In the genomic region with DNA sequence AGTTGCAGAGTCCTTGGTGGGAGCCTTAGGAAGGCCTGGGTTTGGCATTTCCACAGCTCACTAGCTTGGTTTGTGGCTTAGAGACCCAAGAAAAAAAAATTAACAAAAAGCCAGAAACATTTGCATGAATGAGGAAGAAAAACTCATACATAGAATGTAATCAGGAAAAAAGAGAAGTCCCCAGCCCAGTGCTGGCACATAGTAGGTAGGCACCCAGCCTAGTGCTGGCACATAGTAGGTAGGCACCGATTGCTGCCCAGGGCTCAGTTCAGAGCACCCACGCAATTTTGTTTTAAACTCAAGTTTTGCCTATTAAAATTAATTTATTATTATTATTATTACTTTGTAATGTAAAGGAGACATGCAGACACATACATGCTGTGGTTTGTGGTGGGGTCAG, we compare ENCODE assay signal across 26 mouse cellular contexts. TPM values are rescaled to one million over a fixed set of nuclear protein-coding genes. Genes with fewer than 3 reads are reported as not detected.
"Had no signal": no experiment of that assay in that cellular context is flagged by ENCODE, and none has a peak within 500 bp of the region (broad histone marks: within the 10 kb centered on the region; RNA-seq: fewer than 3 reads in every experiment).

No protein-coding gene starts in this region.

- H3K4me3 ChIP-seq: embryonic facial prominence, embryonic 12.5 days; embryonic facial prominence, embryonic 13.5 days; embryonic facial prominence, embryonic 15.5 days; erythroblast, embryonic 14.5 days; forebrain, embryonic 12.5 days; forebrain, embryonic 15.5 days; gastrocnemius, adult 2 months; heart, adult 2 months; heart, embryonic 10.5 days had no signal

- H3K27me3 ChIP-seq: embryonic facial prominence, embryonic 12.5 days; embryonic facial prominence, embryonic 13.5 days; embryonic facial prominence, embryonic 15.5 days; forebrain, embryonic 15.5 days had no signal

- H3K9me3 ChIP-seq: embryonic facial prominence, embryonic 12.5 days; embryonic facial prominence, embryonic 13.5 days; embryonic facial prominence, embryonic 15.5 days; forebrain, embryonic 15.5 days; heart, embryonic 10.5 days had no signal

- H3K9ac ChIP-seq: embryonic facial prominence, embryonic 12.5 days; embryonic facial prominence, embryonic 13.5 days; embryonic facial prominence, embryonic 15.5 days; forebrain, embryonic 12.5 days; forebrain, embryonic 15.5 days; forebrain, postnatal 0 days had no signal

- H3K27ac ChIP-seq: embryonic facial prominence, embryonic 12.5 days; embryonic facial prominence, embryonic 13.5 days; embryonic facial prominence, embryonic 15.5 days; forebrain, embryonic 12.5 days; forebrain, embryonic 15.5 days; gastrocnemius, adult 2 months; heart, adult 2 months; heart, embryonic 10.5 days had no signal

- ATAC-seq: forebrain, embryonic 14.5 days; forebrain, embryonic 15.5 days; forebrain, embryonic 16.5 days; forebrain, postnatal 0 days had no signal

- H3K36me3 ChIP-seq: embryonic facial prominence, embryonic 12.5 days; embryonic facial prominence, embryonic 13.5 days; embryonic facial prominence, embryonic 15.5 days; forebrain, embryonic 12.5 days; forebrain, embryonic 15.5 days; heart, embryonic 10.5 days had no signal

- DNase-seq: cerebellum, adult 8-10 months; cerebellum, adult 9-10 months; cerebellum, adult 9-11 months; cerebellum, postnatal 10 days; cerebellum, postnatal 14 days; cerebellum, postnatal 25 days; cerebellum, postnatal 36 days; embryo, embryonic 11 days; forebrain, postnatal 0 days; gastrocnemius, adult 2 months; gastrocnemius, postnatal 10 days; gastrocnemius, postnatal 14 days; gastrocnemius, postnatal 25 days; gastrocnemius, postnatal 36 days; heart, adult 11 months; heart, adult 18-20 months; heart, adult 2 months had no signal

- H3K4me2 ChIP-seq: embryonic facial prominence, embryonic 12.5 days; embryonic facial prominence, embryonic 13.5 days; embryonic facial prominence, embryonic 15.5 days; forebrain, embryonic 12.5 days; forebrain, embryonic 15.5 days had no signal

RNA-seq across cellular contexts. Expression of a gene that starts 42.1 kb away (rescaled TPM):
- polyA plus RNA-seq: erythroblast, embryonic 14.5 days had no signal

RNA-seq across cellular contexts. Expression of a gene that starts 49.1 kb away (rescaled TPM):
- polyA plus RNA-seq: erythroblast, embryonic 14.5 days had no signal
